Mouse (Mus musculus) T-helper 17 cell (primary cell): ENCODE data around the gene Wwox.

Source experiments
- in situ Hi-C, 2 experiments: fragments of 300-600 bp; cut with MboI, MseI; formaldehyde crosslinking; loops; 1 replicate in 1 of 2; 2 replicates in 1 of 2; pipeline ENCODE4 v1.15.1; 2025; ENCODE audit warnings: high pct_unique_total_duplicates in 2 of 2

Gene Wwox

DNA sequence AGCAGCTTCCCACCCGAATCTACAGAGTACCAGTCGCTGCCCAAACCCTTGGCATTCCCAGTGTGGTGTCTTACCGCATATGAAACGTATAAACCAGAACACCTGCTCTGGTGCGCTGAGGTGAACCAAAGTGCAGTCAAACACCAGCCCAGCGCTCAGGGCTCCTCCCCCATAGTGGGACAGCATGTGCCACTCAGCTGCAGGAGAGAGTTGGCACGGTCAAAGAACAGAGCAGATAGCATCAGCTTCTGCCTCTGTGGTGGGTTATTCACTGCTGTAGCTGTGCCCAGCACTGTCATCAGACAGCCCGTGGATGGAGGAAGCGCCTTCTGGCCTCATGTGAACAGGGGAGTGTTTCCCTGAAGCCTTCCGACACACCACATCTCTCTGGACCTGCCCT is 400.5 kb downstream of the Wwox start:
- in situ Hi-C loops: no loop called here

DNA sequence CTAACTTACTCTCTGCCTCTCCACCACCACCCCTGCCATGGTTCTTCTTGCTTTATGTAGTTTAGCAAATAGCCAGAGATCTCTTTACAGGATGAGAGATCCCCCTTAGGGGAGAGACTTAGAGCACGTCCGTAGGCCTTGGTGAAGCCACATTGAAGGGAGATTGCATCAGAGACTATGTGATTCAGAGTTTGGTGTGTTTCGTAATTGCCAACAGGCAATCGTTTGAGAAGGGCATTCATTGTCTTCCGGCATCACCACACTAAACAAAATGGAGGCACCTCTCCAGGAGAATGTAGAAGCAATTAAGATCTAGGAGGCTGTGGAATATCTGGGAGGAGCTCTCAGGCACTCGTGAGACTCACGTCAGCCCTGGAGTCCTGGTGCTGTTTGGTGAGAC is 408.2 kb downstream of the Wwox start:
- in situ Hi-C loops: no loop called here

DNA sequence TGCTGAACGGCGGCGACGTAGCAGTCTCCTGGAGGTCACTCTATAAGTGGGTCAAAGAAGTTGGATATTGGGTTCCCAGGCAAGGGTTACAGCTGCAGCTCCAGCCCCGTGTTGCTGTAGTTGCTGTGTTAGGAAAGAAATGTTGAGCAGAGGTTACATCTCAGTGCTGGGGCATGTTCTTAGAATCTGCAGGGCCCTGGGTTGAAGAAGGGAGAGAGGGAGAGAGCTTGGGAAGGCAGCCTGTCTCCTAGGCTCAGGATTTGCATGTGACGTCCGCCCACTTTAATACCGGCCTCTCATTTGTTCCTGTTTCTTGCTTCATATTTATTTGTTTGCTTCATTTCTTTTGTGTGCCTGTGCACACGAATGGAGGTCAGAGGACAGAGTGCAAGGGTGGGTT is 410.0 kb downstream of the Wwox start:
- in situ Hi-C loops: no loop called here

DNA sequence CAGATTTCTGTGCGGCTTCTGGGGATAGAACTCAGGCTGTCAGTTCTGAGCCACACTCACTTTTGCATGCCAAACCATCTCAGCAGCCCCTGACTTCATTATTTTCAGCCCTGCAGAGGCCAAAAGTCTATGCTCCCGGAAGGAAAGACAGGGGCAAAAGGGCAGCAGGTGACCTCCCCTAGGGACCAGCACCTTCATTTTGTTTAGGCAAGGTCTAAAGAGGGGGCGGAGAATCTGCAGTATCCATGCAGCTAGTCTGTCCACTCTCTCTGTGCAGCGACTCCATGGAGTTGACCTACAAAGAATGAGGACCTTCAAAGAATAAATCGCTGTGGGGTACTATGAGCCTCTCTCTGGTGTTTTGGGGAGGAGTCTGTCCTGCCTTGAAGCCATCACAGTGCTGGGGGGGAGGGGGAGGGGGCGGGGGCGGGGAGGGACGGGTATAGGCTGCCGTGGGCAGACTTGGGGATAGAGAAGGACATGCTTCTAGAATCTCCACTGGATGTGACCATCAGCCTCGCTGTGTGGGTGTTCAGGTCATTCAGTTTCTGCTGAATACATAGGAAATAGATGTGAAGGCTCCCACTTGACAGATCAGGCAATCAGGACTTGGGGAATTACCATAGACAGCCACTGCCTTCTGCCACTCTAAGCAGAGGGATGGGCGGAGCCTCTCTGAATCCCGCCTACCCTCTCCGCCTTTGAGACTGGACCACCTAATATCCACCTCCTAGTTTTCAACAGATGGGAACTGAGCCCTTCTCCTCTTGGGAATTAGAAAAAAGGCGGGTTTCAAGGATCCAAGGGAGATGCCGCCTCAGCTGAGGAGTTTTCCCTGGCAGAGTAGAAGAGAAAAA is 410.8 kb downstream of the Wwox start:
- in situ Hi-C loops: no loop called here

DNA sequence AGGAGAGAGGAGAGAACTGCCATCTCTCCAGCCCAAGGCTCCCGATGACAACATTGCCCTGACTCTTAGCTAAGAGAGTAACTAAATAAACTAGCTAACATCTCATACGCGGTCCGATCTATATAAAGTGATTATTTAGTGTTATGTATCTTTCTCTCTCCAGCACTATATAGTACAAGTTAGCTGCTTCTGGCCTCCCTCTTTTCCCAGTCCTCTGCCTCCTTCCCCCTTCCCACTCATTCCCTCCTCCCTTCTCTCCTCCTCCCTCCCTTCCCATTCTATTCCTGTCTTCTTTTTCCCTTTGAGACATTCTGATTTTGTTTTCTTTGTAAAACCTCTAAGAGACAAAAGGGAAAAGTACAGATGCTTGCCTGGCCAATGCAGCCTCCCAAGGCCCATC is 414.3 kb downstream of the Wwox start:
- in situ Hi-C loops: no loop called here

DNA sequence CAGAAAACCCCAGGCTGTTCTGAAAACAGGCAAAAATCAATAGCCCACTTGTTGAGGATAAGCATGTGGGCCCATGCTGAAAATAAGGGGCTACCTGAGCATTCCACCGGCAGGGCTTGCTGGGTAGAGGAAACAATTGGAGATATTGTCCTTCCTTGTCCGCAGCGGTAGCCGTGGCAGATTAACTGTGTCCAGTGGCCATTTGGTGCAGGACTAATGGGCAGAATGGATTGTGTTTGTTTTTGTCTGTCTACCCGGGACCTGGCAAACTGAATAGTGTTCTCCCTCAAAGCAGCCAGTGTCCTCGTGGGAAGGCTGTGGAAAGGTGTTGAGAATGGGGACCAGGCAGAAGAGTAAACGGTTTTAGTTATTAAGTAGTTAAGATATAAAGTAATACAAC is 416.4 kb downstream of the Wwox start:
- in situ Hi-C loops: no loop called here

DNA sequence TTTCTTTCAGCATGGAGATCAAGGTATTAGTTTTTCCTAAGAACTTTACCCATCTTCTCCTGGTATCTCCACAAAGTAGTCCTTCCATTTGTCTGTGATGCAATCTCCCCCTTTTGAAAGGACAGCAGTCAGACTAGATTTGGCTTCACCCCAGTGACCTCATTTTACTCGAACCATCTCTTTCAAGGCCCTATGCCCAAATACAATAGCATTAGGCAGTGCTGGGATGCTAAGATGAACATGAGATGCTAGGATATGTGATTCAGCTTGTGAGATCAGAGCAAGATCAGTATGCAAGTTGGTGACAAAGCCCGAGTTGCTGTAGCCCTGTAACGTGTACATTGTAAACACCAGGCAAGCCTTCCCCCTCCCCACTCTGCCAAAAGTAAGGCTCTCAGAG is 426.5 kb downstream of the Wwox start:
- in situ Hi-C loops: no loop called here

DNA sequence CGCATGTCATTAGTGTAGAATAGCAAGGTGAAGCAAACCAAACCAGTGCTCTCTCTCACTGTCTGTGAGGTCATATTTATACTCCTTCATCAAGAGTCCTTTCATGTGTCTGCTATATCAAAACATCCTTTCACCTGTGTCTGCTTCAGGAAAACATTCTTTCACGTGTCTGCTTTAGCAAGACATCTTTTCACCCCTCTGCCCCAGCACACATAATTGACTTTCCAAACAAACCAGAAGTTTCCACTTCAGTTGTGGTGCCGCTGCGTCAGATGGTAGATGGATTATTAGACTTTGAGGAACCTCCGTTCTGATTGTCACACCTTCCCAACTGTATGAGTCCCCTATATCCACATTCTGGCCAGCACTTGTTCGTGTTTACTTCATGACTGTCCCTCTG is 429.9 kb downstream of the Wwox start:
- in situ Hi-C loops: no loop called here

DNA sequence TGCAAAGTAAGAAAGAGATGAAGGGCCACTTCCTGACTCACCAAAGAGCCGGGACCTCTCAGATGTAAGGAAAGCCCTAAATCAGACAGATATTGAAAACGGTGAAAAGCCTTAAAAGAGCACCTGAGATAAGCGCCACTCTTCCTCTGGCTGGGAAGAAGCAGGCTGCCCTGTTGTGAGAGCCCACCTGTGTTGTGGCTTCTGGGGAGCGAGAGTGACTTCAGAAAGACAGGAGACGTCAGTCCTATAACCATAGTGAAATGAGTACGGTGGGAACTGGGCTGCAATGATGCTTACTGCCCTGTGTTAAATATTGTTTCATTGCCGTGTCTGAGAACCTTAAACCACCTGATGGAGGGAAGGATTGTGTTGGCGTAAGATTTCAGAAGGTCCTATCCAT is 431.0 kb downstream of the Wwox start:
- in situ Hi-C loops: no loop called here

DNA sequence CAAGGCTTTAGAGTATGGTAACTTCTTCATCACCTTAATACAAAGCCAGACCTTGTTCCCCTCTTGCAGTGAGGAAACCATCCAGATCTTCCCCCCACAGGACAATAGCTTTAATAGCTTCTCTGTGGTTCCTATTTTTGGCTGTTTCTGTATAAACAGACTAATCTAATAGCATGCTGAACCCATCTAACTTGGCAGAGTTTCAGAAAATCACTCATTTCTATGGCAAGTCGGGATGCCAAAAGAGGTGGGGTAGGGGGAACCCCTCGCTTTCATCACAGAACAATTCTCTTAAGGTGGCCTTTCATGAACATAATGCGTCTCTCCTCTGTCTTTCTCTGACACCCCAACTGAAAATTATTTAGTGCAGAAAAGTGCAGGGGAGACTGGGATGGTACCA is 433.0 kb downstream of the Wwox start:
- in situ Hi-C loops: no loop called here

DNA sequence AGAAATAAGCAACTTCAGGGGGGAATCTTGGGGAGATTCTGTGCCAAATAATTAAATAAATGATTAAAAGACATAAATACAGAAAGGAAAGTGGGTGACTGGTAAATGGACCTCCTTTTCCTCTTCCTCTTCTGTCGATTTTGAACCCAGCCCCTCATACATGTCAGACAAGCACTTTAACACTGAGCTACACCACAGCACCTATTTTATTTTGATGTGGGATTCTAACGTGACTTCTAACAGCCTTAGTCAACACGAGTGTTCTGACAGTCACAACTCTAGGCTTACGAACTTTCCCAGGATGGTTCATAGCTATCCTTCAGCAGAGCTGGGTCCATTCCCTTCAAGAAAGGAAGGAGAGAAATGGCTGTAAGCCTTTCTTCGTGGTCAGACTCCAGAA is 435.7 kb downstream of the Wwox start:
- in situ Hi-C loops: no loop called here

DNA sequence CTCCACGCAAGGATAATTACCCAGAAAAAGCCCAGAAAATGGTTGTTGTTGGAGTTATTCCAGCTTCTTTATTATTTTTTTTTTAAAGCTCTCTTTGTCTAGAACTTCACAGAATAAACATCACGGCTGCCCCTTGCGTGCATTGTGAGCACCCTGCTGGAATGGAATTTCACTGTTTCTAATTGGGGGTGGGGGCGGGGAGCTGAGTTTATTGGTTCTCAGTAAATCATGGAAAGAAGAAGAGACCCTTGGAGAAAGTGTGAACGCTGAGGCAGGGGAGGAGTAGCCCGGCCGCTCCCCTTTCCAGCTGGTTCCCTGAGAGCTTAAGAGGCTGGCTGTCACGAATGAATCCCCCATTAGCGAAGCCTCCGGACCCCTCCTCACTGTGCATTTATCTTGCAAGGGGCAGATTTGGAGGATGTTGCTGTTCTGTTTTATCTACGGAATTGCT is 436.7 kb downstream of the Wwox start:
- in situ Hi-C loops: no loop called here

DNA sequence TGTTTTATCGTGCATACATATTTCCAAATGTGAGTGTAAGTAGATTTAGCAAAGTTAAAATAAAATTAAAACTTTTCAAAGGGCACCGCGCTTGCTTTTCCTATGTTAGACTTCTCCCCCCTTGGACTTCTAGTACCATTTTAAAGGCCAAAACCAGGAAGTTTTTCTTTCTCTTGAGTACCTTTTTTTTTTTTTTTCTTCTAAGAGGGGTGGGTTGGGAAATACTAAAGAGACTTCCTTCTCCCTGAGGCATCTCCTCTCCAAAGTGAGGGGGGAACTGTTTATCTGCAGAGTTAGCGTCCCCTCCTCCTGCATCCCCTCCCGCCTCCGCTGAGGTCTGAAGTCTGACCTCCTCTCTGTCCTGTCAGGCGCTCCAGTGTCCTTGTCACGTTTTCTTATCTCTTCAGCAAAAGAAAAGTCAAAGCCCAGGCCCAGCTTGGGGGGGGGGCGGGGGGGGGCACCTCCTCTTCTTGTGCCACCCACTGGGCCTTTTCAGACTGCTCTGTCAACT is 437.3 kb downstream of the Wwox start:
- in situ Hi-C loops: no loop called here

DNA sequence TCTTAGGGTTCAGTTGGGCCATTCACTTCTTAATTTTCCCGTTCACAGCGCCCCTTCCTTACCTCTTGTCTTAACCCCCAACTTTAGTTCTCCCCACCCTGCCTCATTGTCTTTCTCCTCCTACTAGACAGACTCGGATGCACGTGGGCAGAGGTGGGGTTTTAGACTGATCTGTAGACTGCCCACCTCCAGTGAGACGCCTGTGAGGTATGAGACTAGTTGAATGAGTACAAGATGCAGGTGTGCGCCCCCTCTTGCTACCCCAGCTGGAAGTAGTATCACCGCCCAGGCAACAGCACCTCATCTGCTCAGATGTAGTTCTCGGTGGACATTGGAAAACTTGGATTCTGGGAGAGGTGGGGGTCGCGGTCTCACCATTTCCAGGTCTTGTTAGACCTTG is 437.8 kb downstream of the Wwox start:
- in situ Hi-C loops: no loop called here

DNA sequence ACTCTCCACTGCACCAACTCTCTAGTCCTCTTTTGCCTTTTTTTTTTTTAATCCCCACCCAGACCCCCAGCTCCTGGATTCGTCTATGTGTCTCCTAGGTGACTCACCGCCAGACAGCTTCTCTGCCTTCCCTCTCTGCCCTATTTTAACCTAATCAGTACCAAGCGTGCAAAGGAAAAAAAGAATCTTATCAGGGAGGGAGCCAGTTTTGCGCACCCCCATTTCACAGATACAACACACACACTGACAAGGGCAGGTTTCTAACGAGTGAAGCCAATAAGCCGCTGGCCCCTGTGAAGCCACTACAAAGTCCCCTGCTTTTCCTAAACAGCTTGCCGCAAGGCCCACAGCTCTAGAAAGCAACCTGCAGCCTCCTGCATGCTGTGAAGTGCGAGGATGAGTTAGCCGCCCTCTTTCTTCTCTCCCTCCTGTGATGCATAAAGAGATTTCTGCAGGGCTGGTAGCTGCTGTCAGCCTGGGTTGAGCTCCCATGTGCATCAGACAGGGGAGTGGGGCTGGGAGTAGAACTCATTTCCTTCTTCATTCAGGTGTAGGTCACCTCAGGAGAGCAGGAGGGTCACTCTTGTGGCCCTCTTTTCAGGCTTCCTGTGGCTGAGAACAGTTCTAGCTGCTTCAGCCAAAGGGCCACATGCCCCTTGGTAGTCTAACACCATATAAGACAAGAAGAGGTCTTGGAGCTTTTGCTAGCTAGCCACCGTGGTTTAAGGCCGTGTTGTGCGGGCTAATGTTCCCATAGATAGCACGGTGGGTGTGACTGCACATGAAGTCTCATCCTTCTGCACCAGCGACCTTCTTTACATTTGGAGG is 439.2 kb downstream of the Wwox start:
- in situ Hi-C loops: no loop called here

DNA sequence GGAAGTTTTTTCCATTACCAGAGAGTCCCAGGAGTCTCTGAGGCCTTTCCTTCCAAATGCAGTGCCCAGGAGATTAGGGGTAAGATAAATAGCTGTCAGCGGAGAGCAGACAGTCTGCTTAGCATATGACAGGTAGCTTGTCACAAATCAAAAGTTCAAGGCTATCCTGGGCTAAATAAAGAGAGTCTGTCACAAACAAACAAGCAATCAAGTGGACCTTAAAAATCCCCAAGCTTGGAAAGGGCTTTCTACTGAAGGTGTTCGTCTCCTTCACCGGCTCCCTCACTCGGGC is 439.8 kb downstream of the Wwox start:
- in situ Hi-C loops: no loop called here

DNA sequence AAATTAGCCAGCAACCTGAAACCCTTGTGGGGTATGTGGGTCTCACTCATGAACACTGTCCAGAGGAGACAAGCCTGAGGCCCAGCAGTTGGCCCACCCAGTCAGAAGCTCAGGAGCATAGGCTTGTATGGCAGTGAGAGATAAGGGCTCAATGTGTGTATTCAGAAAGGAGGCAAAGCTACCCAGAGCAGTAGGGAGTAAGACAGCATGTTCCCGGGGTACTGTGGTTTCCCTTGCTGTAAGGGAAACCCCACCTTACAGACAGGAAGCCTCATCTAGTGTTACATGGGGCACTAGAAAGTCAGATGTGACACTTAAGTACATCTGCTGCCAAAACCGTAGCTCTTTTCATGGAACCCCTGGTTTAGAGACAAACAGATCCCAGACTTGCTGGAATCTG is 440.2 kb downstream of the Wwox start:
- in situ Hi-C loops: loop anchor here in 1 of 2 experiments (10.0 kb wide), 1 partner anchor 85 kb away; no protein-coding TSS in a partner anchor

DNA sequence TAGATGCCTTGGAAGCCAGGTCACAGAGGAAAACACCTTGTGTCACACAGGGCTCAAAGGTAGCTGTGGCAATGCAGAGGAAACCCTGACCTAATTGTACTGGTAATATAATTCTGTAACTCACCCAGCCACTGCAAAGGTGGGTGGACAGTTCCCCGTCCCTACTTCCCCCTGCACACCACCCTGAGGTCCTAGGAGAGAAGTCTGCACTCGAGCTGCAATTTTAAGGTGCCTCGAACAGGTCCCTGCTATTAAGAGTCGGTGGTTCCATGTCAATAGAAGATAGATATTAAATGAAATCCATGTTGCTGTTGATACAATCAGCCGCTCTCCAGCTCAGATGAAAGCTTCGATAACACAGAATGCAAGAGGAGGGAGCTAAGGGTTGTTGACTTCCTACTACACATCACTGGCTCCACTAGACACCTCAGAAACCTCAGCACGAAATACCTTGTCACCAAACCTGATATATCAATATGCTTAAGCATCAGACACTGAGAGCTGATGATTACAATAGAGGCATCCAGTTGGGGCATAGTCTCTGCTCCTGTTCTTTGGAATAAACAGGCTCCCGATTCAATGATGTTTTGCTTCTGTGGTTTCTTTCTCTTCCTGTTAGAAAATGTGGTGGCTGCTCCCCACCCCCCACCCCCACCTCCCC is 441.1 kb downstream of the Wwox start:
- in situ Hi-C loops: loop anchor here in 1 of 2 experiments (10.0 kb wide), 1 partner anchor 84 kb away; no protein-coding TSS in a partner anchor

DNA sequence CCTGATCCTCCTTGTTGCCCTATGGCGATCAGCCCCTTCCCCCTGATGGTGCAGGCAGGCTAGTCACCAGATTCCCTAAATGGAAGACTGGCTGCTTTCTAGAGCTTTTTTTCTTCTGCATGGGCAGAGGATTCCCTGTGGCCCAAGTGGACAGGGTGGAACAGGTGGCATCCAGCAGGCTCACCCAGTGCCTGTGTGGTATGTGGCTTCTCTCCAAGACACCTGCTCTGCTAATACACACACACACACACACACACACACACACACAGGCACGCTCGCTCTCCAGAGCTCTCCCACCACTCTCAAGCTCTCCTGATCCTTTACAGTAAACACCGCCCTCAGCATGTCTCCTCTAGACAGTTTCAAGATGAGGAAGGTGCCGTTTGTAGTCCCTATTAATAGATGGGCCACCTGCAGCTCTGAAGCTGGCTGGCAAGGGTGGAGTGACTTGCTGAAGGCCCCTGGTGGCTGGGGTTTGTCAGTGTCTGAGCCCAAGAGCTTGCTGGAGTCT is 442.5 kb downstream of the Wwox start:
- in situ Hi-C loops: loop anchor here in 1 of 2 experiments (10.0 kb wide), 1 partner anchor 83 kb away; no protein-coding TSS in a partner anchor

DNA sequence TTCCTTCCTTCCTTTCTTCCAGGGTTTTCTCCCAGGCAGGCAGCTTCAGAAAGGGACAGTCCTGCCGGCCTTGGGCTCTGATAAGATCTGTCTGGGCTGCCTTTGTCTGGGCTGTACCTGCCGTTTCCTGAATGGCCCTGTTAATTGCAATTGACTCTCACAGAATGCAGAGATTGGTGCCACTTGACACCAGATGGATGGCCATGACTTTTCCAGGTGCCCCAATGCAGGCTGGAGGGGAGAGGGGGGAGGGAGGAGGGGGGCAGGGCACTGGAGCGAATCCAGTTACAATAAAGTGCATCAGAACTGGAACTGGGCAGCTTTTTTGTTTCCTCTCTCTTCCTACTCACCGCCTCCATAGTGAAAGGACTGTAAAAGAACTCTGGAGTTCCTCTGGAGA is 443.0 kb downstream of the Wwox start:
- in situ Hi-C loops: loop anchor here in 1 of 2 experiments (10.0 kb wide), 1 partner anchor 82 kb away; no protein-coding TSS in a partner anchor

DNA sequence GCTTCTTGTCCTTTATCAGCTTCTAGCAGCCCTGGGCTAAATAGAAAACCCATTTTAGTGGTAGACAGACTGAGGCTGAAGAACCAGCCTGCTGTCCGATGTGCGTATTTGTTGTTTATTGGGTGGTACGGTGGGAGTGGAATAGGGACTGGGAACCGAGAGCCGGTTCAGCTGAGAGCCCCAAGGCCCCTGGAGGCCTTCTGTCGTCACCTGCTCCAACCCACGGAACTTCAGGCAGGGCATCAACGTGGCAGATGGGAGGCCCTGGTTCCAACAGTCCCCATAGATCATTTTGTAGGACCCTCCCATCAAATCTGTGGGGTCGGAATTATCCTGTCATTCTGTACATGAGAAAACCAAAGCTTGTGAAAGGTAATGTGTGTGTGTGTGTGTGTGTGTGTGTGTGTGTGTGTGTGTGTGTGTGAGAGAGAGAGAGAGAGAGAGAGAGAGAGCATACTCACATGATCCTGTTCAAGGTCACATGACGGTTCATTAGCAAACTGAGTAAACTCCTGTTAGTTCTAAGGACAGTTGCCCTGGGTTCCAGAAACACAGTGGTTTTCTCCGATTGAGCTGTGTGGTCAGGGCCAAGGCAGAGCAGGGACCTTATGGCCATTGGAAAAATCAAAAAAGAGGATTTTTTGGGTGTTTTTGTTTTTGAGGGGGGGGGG is 443.6 kb downstream of the Wwox start:
- in situ Hi-C loops: loop anchor here in 1 of 2 experiments (10.0 kb wide), 1 partner anchor 82 kb away; no protein-coding TSS in a partner anchor
